Mouse (Mus musculus): ENCODE measurements around the gene Gm43552.
"Not testable (repeated sequence)": the region's sequence is repeated elsewhere in the genome, so short reads cannot be mapped to it uniquely, and the experiment has no call there.

Gm43552 gene

DNA sequence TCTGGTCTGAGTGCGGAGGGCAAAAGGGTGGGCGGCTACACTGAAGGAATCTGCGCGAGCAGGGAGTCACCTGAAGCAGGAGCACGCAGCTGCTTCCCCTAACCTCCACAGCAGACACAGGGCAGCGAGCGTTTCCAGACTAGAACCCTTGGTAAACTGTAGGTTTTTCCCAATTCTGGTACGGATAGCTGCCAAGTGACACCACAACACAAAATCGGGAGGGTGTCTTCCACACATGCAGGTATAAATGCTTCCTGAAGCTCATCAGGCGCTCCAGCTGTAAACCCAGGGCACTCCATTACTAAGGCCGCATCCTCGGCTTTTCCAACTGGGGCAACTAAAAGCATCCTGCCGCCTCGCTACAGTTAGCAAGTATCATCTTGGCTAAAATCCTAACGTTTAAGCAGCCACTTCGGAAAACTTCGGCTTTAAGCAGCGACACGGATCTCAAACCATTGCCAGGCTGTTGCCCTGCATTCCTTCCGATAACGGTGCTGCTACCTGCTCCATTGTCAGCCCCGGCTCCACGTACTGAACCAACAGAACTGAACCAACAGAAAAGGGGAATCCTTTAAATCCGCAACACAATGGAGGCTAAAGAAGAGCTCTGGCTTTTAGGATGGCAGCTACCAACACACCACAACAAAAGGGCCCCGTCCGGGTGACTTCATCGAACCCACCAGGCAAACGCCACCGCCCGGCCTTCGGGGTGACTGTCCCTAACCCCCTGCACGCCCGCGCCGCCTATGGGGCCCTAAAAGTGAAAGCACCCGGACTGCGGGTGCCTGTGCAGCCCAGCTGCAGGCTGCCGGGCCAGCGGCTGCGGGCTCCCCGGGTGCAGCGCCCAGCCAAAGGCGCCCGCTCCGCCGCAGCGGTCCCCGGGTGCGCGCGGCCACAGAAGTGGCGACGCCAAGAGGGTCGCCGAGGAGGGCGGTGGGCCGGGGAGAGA is 592 bp downstream of the Gm43552 start:
- DNase-seq, result peak; percentile 75

DNA sequence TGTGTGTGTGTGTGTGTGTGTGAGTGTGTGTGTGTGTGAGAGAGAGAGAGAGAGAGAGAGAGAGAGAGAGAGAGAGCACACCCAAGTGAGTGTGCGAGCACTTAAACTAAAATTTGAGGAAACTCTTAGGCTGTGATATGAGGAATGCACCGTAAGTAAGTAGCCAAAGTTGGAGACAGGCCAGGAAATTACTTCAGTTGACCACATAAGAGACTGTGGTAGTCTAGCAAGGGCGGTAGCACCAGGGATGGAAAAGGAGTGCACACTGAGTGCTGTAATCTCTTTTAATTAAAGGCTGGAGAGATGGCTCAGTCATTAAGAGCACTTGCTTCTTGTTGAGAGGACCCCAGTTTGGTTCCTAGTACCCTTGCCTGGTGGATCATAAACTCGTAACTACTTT is 2.8 kb downstream of the Gm43552 start:
- peak; percentile 71 for DNase-seq

DNA sequence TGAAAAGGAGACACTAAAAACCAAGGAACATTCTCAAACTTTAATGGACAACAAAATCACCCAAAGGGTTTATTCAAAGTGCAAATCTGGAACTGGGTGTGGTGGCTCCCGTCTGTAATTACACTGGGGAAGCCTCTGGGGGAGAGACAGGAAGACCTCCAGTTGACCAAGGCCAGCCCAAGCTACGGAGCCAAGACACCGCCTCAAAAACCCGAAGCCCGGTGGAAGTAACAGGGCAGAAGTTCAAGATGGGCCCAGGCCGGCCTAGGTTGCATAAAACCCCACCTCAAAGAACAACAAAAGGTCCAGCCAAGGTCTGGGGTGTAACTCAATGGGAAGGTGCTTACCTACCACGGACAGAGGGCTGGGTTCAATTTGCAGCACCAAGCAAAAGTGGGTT is 3.9 kb downstream of the Gm43552 start:
- no peak for DNase-seq

DNA sequence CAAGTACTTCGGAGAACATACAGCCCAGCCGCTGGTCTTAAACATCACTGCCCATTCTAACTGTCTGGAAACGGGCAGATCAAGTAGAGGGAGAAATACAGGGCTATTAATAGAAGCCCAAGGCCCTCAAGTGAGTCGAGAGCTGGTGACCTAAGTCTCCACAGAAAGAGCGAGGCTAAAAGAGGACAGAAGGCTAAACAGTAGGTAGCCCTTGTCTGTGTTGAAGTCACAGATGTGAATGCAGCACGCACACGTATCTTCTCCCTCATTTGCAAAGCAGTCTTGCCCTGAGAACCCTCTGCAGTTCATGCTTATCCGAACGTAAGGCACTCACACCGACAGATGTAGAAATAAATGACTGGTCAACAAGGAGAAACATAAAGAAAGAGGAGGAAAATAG is 5.3 kb downstream of the Gm43552 start:
- no peak for DNase-seq

DNA sequence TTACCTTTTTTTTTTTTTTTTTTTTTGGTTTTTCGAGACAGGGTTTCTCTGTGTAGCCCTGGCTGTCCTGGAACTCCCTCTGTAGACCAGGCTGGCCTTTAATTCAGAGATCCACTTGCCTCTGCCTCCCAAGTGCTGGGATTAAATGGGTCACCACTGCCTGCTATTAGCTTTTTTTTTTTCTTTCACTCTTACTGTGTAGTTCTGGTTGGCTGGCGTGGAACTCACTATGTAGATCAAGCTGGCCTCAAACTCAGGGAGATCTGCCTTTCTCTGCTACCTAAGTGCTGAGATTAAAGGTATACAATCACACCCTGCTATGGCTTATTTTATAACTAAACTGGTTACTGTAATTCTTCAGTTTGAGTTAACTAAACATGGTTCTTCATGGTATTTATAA is 6.1 kb downstream of the Gm43552 start:
- DNase-seq, result no peak

DNA sequence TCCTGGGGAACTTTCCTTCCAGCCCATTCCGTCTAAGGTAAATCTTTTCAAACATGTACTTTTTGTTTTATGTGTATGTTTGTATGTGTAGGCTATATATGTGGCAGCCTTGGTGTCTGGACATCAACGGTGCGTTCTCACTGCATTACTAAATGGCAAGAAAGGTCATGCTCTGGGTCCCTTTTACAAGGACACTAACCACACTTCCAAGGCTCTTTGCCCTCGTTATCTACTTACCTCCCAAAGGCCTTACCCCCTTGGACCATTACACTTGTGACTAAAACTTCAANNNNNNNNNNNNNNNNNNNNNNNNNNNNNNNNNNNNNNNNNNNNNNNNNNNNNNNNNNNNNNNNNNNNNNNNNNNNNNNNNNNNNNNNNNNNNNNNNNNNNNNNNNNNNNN is 9.6 kb downstream of the Gm43552 start:
- no peak for DNase-seq

DNA sequence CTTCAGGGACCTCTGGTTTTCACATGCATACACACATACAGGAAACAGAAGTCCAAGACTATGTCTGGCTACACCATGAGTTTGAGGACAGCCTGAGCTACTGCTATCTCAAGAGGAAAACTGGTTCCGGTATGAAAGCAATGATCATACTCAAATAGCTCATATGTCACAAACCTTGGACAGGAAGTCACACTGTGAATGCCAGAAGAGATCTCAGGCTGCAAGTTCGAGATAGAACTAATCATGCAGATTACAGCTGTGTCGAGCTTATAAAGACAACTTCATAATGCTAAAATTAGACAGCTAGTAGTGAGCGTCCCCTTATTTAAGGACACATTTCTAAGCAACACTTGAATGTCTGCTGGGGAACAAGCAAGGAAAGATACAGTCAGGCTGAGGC is 12.1 kb downstream of the Gm43552 start:
- DNase-seq, result no peak

DNA sequence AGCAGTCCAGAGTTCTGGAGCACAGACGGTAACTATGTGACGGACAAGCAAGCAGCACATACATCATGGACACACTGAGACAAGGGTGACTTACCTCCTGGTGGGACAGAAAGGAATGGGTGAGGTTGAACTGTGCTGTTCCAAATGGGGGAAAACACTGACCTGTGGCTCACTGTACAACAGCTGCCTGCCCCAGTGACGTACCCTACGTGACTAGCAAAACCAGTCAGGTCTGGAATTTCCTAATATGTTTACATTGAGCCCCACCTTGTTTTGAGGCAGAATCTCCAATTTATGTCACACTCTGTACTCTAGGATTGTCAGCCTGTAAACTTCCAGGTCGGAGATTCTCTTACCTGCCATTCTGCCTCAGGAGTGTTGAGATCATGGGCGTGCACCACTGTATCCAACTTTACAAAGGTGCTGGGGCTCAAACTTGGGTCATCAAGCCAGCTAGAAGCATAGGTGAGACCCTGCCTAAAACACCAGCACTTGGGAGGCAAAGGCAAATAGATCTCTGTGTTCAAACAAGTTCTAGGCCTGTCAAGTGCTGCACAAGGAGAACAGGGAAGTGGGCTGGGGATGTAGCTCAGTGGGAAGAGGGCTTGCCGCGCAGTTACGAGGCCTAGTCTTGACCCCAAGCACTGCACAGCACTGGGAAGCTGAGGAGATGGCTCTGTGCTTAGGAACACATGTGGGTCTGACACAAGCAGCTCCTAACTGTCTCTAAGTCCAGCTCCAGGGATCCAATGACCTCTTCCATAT is 12.8 kb downstream of the Gm43552 start:
- DNase-seq, result no peak

DNA sequence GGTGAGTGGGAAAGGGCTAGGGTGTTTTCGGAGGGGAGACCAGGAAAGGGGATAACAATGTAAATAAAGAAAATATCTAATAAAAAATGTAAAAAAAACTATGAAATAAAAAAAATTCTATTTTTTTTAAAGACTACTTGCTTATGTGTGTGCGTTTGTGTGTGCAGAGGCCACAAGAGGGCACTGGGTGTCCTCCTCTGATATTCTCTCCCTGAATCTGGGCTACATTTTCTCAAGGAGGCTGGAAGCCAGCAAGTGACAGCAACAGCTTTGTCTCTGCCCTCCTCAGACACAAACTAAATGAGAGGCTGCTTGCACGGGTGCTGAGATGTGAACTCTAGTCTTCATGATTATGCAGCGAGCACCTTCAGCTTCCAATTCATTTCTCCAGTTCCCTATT is 14.4 kb downstream of the Gm43552 start:
- peak; percentile 45 for DNase-seq

DNA sequence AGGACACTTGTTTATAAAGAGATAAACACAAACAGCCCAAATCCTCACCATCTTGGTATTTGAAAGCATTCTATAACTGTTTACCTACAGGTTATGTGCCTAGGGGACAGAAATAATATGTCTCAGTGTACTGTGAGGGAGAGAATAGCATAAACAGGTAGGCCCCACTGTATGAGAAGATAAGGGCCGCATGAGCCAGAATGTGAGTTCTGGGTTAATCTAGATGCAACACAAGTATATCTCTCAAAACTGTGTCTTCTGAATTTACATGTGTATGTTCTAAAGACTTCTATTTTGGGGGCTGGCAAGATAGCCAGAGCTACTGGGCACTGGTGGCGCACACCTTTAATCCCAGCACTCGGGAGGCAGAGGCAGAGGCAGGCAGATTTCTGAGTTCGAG is 15.9 kb downstream of the Gm43552 start:
- DNase-seq, result not testable (repeated sequence)

DNA sequence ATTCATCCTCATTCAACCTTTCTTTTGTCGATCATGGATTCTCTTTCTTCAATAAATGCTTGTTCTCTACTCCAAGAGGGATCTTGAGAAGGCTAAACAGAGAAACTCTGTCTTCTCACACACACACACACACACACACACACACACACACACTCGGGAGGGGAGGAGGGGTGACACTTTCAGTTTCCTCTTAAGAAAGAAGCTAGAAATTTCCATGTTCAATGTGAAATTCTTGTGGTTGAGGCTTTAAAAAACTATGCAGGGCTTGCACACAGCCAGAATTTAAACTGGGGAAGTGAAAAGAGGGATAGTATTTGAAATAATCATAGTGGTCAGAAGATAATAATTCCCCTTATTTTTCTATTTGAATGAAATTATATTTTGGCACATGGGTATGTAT is 16.8 kb downstream of the Gm43552 start:
- no peak for DNase-seq

DNA sequence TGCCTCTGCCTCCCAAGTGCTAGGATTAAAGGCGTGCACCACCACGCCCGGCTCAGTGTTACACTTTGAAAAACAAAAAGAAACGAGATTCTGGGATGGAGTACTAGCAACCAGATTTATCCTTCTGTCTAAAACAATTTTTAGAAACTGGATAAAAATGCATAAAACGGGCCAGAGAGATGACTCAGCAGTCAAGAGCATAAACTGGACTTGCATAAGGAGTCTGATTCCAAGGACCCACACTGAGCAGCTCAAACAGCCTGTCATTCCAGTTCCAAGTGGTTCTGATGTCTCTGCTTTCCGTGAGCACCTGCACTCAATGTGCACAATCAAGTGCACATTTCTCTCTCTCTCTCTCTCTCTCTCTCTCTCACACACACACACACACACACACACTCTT is 22.9 kb downstream of the Gm43552 start:
- no peak for DNase-seq

DNA sequence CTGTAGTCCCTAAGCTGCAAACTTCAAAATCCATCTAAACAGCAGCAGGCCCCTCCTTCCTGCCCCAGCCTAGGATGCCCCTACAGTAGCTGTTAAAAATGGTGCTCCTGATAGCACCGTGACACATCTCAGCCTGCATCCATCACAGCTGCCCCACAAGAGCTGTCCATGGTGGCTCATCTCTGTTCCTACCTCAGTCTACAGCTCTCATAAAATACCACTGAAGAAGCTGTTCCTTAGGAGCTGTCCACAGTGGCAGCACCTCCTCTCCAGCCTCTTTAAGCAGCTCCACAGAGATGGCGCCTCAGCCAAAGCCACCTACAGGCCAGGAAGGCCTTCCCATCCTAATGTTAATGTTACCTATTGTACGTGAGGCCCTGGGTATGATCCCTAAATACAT is 25.7 kb downstream of the Gm43552 start:
- no peak for DNase-seq

DNA sequence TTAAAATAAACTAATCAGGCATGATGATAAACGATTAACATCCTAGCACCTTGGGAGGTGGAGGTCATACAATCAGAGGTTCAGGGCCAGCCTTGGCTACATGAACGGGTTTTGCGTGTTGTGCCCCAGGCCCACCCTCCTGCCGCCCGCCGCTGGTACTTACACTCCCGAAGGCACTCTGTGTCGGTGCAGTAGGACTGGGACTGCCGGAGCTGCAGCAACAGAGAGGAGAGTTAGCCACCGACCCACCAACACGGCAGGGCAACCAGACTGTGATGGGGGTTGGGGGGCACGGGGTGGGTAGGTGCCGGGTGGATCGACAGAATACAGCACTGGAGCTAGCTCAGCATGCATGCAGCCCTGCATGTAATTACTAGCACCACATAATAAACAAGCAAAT is 32.3 kb downstream of the Gm43552 start:
- DNase-seq, result no peak

DNA sequence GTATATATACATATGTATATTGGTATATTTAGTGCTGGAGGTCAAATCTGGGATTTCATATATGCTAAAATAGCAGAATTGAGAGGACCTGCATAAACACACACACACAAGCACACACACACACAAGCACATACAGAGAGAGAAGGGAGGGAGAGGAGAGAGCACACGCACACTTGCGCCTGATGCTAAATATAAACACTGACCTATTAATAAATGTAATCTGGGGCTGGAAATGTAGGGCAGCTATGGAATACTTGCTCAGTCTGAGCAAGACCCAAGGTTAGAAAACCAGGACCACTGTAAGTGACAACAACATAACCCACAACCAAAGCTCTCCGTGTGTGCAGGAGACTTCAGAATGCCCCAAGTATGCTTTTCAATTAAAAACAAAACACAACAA is 33.2 kb downstream of the Gm43552 start:
- no peak for DNase-seq

DNA sequence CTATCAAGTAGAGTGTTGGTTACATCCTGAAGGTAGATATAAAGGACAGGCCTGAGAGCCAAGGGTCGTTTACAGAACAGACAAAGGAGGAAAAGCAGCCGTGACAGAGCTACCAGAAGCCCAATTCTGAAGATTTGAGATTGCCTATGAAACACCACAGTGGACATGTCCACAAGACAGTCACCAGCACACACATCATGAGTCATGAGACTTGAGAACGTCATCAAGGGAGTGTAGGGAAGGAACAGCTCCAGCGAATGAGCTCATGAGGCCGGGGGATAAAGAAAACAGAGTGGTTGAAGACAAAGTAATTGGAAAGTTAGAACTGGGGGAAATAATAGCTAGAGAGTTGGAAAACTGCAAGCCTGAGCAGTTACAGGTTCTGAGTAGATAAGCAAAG is 34.8 kb downstream of the Gm43552 start:
- no peak for DNase-seq

DNA sequence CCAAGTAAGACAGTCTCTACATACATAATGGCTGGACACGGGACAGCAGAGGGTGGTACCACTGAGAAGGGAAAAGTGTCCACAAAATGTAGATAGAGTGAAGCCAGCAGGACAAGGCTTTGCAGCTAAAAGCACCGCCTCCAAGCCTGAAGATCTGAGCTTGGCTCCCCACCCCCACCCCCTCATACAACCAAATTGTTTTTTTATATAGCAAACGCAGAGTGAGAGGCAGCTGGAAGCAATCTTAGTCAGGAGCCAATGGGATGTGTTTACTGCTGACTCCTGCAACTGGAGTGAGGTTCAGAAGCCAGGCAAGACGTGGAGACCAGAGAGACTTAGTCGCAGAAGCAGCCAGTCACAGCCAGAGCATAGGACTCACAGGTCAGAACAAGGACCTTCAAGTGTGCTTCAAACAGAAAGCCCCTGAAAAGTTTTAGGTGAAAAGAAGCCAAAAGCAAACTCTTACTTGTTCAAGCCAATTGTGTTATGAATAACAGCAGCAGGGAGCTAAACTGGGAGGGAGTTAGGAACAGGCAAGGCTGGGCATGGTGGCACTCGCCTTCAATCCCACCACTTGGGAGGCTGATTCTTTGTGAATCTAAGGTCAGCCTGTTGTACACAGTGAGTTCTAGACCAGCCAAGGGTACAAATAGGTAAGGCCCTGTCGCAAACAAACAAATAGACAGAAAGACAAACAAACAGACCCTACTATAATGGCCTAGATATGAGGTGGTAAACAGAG is 35.4 kb downstream of the Gm43552 start:
- DNase-seq, result peak; percentile 45

DNA sequence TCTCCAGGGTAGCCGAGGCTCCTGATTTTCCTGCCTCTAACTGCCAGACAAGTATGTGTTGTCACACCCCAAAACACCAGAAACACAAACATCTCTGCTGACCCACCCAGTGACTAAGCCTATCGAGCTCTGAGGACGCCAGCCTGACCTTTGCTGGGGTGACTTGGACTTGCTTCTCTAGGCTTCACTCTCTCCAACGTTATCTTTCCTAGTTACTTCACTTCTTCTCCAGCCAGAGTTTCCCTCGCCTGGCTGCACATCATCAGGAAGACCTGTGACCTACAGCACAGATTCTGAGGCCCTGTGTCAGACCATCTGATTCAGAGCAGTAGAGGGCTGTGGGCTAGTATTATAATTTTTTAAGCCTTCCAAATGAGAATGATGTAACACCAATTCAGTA is 37.9 kb downstream of the Gm43552 start:
- DNase-seq, result no peak

DNA sequence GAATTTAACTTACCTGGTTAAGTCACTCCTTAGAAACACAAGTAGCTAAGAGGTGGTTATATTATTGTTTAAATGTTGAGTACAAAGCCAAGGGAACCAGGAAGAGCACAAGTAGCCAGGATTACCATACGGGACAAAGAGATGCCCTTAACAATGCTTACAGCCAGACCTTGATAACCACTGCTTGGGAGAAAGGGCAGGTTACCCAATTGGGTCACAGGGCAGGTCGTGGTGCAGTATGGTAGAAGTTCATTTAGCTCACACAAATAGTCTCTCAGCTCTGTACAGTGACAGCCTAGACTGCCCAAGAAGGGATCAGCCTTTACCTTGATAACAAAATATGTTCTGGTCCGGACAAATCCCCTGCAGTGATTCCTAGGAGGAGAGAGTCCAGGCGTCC is 43.7 kb downstream of the Gm43552 start:
- no peak for DNase-seq

DNA sequence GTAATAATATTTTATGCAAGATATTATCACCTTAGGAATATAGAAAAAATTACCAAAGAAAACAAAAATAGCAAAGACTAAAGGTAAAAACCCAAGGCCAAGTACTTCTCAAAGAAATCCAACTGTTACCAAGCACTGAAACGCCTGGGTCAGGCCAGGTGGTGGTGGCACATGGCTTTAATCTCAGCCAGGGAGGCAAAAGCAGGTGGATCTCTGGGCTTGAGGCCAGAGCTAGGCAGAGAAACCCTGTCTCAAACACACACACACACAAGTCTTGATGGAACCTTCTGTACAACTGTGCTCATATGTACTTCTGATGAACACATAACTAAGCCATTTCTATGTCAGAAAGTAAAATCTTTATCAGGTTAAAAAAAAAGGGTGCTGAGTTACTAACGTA is 44.8 kb downstream of the Gm43552 start:
- DNase-seq, result no peak

DNA sequence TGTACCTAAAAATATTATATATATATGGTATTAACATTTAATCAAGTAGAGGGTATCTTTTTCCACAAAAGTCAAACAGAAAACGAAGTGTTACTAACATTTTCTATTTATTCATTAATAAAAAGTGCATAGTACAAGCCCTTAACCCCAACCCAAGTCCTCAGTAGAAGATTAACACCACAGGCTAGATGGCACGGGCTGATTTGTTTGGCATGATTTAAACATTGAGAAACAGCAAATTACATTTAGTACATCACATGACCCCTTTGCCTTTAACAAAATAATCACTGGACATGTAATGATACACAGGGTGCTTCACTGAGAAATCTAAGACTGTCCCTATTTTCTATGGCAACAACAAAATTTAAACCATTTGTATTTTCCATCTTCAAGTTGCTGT is 45.9 kb downstream of the Gm43552 start:
- no peak for DNase-seq

DNA sequence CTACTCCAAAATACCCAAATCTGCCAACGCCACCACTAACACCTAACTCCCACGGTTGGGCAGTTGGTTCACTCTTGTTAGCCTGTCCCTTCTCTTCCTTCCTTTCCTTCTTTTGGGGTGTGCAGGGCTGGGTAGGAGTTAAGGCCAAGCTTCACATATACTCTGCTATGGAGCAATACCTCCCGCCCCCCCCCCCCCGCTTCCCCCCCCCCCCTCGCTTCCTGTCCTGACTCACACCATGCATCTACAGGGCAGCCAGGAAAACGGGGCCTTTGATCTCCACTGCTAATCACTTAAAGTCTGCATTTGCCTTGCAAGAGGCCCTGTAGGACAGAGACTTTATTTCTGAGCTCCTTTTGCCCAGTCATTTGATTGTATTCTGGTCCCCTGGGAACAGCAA is 47.7 kb downstream of the Gm43552 start:
- DNase-seq, result no peak

DNA sequence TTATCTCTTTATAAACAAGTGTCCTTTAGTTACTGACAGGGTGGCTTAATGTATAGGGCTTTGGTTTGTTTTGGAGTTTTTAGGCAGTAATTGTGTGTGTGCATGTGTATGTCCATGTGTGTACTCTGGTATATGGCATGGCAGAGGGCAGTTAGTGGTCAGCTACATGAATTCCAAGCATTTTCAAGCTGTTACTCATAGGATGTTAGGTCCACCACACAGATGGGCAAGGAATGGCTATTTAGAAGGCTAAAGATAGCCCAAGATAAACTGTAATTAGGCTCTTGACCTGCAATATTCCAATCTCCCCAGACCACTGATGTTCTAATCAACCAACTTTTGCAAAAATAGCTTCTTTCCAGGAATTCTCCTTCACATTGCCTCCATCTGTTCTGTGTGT is 54.6 kb downstream of the Gm43552 start:
- no peak for DNase-seq

Measured in lung, postnatal 14 days (tissue).